Mouse (Mus musculus): ENCODE results near the gene Ust.

Gene Ust

DNA sequence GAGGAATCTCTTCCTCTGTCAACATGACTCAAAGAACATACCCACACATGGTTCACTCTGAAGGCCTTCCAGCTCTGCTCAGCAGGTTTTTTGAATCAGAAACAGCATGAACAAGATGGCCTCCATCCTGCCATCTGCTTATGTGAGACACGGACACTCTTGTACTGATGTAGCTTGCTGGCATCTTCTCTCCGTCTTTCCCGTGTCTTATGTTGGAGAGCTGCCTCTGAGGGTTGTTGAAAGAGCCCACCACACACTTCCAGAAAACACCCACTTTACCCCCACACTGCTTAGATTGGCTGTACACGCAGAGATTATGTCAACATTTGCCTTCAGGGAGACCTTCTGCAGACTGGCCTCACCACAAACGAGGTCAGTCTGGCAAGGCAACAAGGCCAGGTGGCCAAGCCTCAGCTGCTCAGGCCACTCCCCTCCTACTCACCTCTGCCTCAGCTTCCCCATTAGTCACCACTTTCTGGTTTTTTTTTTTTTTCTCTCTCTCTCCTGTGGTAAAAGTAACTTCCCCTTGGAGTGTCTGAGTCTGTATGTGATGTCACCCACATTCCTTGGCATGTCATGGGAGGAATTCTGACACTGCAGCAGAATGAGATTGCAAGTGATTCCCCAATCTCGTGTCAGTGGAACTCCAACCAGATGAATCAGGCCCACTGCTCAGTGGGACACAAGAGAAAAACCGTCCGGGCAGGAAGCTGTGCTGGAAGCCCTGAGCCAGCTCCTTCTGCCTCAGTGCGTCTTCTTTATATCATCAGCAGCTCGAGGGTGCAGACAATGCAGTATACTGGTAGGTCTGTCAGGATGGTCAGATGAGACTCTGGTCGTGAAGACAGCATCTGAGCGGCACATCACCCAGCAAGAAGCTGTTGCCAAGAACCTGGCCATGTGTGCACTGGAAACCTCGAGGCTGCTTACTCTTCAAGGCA is 19.4 kb downstream of the Ust start:
- DNase-seq (ENCODE audit: low read depth): no peak

DNA sequence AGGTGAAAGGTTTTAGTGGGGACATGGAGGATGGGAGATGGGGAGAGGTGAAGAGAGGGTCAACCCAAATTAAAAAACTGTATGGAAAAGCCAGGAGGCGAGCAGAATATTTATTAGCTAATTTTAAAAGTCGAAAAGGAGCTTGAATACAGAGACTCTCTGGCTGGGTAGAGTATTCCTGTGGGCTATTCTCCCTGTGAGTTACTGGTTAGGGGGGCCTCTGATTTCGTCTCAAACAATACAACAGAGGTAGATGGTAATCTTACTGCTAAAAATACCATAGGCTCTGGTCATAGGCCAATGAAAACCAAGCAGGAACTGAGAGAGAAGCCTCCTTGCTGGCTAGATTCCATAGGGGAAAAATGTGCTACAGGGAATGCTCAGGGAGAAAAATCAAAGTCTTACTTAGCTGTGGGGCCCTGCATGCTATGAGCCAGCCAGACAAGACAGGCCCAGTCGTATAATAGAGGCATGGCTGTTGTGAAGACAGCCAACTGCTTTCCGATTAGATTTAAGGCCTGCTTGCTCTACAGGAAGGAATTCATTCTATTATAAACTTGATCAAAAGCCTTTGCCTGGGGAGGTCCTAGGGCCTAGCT is 23.0 kb downstream of the Ust start:
- no peak for DNase-seq (ENCODE audit: low read depth)

DNA sequence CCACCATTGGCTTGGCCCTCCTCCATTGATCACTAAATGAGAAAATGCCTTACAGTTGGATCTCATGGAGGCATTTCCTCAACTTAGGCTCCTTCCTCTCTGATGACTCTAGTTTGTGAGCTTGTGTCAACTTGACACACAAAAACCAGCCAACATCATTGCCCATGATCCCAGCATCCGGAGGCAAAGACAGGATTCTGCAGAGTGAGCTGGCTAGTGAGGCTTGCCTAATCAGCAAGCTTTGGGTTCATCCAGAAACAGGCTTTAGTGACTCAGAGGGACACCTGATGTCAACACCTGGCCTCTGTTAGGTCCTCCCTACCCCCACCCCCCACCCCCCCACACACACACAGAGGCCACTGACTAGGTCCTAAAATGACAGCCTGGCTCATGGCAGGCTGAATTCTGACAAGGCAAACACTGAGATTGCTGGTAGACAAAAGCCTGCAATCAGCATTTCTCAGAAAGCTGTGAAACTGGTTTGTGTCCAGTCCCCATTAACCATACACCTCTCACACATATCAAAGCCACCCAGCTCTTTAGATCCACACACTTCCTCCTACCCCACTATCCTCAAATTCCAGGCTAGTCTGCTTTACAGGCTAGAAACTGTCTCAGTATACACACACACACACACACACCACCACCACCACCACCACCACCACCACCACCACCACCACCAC is 26.6 kb downstream of the Ust start:
- DNase-seq (ENCODE audit: low read depth): no peak

DNA sequence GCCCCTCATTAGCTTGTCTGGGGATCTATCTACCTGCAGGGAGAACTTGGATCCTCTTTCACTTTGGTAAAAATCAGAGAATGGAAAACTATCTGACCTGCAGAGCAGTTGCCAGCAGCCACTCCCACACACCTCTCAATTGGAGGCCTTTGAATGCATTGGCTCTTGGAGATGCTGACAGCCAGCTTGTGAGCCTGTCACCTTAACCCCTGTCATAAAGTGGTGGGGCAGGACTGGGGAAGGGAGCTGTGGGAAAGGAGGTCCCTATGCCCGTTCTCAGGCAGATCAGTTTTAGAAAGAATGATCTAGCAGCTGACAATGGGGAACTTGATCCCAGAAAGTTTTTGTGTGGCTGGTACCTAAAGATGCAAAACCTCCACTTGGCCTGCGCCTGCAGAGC is 31.2 kb downstream of the Ust start:
- DNase-seq (ENCODE audit: low read depth): no peak

DNA sequence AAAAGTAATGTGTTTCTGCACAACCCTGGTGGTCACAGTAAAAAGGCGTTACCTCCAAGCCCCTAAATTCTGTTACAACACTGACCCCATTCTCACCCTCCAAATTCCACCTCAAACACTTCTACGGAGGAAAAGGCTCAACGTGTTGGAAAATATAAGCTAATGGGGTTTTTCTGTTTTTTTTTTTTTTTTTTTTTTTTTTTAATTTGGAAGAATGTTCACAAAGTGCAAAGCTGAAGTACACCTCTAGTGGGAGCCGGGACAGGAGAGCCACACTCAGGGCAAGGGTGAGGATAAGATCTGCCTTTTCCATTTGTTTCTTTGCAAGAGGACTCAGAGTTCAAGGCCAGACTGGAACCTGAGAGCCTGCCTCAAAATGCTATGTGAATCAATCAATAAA is 34.1 kb downstream of the Ust start:
- DNase-seq (ENCODE audit: low read depth): no peak

DNA sequence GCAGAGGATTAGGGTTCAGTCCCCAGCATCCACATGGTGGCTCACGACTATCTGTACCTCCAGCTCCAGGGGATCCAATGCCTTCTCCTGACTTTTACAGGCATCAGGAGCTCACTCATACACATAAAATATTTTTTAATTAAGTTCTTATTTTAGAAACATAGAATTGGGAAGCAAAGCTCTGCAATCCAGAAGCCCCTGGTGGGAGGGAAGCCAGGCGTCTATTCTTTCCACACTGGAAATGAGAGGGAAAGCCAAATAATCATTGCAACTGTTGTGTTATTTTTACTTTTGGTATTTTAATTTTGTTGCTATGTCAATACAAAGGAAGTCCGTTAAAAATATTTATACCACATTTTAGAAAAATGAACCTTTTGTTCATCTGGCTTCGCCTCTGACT is 35.8 kb downstream of the Ust start:
- no peak for DNase-seq (ENCODE audit: low read depth)

DNA sequence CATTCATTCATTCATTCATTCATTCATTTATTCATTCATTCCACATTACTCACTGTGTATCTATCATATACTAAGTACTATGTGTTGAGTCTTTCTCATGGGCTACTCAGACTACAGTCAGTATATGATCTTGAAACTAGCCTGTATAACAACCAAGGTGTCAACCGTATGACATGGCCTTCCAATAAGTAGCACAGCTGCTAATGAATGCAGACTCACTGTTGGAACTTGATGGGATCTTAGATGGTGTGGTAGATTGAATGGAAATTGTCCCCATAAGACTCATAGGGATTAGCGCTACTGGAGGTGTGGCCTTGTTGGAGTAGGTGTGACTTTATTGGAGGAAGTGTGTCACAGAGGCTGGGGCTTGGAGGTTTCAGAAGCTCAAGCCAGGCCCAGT is 38.8 kb downstream of the Ust start:
- no peak for DNase-seq (ENCODE audit: low read depth)

DNA sequence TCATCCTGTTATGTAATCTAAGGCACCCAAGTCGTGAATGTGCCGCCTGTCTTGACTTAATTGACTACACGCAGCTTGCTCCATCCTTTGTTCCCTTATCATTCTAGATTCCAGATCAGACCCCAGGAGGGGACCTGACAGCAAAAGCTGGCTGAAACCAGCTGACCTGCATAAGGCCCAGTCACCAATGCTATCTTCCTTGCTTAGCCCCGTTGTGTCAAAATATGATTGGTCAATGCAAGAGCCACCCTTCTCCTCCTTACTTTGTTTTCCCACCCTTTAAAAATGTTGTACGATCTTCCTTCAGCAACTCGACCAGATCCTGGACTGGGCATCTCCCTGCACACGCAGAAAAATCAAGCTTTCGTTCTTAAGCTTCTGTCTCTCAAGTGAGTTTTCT is 40.7 kb downstream of the Ust start:
- no peak for DNase-seq (ENCODE audit: low read depth)

DNA sequence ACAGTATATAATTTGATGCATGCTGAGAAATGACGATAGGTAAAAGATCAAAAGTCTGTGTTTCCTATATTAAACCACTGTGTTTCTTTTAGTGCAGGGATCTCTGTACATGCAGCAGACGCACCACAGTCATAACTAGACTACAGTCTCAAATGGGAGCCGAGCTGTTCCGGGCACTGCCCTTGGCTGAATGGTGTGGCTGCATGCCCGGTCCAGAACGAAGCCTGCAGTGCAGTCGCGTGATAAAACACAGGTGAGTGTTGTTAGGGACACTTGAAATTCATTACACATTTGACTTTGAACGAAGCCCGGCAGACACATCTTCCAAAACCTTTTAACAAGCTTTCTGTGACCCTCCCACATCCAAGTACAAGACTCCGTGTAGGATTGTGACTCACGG is 46.6 kb downstream of the Ust start:
- DNase-seq (ENCODE audit: low read depth): no peak

DNA sequence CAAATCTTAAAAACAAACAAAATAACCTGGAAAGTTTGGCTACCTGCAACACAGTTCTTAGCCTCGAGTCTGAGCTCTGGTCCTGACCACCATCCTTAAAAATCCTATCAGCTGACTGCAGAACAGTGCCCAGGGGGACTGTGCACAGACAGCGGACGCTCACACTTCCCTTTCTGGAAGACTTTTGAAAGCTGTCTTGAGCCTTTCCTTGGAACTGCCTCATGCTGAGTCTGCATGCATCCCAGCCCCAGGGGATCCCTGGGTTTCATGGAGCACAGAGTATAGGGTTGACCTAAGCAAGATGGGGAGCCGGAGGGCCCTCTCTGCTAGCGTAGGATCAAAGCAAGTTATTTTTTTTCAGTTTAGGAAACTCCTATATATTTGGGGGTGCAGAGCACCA is 47.6 kb downstream of the Ust start:
- DNase-seq (ENCODE audit: low read depth): no peak

DNA sequence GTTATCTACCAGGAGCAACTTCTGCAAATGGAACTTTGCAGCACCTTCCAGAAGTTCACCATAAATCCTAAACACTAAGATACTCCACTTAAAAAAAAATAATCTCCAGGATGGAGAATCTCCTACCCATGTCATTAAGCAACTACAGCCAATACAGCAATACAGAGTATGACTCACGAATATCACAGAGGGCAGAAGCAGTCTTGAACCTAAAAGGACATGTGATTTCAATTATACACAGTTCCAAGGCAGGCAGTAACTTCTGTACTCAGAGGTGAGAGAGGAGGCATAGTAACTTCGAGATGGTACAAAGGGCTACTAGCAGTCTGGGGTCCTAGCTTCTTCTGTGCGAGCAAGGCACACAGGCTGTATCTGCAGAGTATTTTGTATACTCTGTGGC is 49.1 kb downstream of the Ust start:
- no peak for DNase-seq (ENCODE audit: low read depth)

DNA sequence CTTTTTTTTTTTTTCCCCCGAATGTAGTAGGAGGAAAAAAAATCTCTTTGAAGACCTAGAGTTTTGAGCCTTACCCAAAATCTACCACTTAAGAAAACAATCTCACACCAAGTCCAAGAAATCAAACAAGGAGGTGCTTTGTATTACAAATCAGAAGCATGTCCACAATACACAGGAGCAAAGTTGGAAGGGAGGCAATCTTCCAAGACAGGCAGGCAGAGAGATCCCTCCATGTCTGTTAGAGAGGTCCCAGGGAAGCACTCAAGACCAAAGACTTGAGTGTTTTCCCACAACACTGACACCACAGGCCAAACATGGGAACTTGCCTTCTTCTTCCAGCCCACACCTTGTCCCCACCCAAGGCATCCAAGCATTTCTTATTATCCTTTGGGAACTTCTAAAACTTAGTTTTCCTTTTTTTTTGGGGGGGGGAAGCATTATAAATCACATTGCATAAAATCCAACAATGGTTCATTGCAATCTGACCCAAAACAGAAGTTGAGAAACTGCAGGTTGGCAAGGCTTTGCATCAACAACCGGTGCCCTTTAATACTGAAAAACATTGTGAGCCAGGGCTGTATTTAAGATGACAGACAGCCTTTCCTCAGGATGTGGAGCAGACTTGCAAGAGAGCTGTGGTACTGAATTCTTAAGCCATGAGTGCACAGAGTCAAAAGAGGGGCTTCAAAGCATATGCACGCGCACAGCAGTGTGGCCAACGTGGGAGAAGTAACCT is 49.8 kb downstream of the Ust start:
- DNase-seq (ENCODE audit: low read depth): no peak

DNA sequence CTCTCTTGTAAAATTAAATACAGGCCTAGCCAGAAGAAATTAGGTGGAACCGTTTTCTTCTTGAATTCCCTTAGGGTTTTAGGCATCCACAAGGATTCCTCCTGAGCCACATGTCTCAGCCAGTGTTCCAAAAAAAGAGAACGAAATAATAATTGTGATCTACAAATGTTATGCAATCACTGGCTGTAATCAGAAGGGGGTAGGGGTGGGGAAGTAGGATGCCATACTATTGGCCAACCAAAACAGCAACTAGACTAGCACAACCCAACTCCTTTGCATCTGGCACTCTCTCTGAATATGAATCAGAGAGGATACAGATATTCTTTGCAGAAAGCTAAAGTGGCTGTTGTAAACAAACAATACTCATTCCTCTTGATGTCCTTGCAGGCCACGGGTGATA is 52.7 kb downstream of the Ust start:
- DNase-seq (ENCODE audit: low read depth): no peak

DNA sequence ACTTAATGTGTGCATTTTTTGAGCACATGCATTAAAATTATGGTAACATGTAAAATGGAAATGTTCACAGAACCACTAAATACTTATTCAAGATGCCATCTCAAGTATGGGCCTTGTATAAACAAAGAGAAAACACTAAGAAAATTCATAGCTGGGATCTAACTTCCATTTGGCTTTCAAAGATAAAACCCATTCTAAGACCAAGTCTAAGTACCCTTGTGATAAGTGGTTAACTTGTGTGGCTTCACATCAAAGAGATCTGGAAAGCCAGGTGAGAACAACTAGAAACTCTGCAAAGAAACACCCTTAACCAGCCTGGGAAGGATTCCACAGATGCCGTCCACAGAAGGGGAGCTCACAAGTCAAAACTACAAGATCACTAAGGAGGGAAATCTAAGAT is 53.4 kb downstream of the Ust start:
- DNase-seq (ENCODE audit: low read depth): no peak

DNA sequence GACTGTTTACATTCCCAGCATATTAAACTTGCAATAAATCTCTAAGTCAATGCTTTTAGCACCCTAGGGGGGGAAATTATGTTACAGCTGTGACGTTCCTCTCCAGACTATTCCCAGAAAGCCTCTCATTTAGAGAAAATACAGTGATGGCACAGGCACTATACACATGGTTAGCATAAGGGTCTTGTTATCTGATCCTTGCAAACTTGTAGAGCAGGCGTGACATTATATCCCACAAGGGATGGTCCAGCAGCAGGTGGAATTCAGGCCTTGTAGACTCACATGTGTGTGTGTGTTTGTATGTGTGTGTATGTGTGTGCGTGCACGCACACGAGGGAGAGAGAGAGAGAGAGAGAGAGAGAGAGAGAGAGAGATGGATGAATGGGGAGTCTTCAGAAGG is 57.3 kb downstream of the Ust start:
- no peak for DNase-seq (ENCODE audit: low read depth)

DNA sequence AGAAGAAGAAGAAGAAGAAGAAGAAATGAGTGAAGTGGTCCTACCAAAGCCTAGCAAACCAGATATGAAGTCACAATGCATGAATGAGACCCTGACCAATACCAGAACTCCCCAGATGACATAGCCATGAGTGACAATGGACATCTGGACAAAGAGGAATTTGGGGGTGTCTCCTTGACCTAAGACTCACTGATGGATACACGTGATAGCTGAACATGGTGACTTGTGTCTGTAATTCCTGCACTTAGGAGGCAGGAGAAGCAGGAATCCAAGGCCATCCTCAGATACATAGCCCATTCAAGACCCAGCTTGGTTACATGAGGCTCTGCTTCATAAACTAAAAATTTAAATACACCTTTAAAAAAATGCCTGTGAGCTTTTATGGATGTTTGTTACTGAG is 63.9 kb downstream of the Ust start:
- no peak for DNase-seq (ENCODE audit: low read depth)

DNA sequence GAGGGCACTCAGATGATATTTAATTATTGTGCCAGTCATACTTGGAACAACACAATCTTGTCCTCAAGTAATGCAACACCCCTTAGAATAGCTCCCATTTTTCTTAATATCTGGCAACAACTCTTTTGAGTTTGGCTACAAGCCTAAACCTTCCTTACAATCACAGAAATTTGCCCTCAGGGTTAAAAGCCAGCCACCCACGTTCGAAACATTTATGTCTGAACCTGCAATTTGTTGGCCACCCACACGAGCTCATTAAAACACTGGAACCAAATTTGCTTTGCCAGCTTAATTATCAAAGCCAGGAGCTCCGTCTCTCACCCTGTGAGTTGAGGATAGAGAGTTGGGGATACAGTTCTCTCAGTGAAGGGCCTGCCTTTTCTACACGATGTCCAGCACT is 70.9 kb downstream of the Ust start:
- no peak for DNase-seq (ENCODE audit: low read depth)

DNA sequence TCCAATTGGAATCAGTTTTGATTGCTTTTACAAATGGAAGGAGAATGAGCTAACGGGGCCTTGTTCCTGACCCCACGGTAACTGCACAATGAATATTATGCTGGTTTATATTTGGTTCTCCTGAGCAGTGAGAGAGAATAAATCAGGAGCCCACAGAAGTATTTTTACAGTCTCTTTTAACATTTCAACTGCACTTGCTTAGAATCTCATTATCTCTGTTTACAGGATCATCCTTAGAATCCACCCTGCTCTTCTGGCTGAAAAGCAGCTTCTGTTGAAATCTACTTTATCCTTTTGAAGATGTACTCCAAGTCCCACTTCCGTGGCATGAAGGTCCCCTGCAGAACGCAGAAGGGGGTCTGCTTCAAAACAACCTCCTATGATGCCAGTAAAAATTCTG is 71.7 kb downstream of the Ust start:
- no peak for DNase-seq (ENCODE audit: low read depth)

DNA sequence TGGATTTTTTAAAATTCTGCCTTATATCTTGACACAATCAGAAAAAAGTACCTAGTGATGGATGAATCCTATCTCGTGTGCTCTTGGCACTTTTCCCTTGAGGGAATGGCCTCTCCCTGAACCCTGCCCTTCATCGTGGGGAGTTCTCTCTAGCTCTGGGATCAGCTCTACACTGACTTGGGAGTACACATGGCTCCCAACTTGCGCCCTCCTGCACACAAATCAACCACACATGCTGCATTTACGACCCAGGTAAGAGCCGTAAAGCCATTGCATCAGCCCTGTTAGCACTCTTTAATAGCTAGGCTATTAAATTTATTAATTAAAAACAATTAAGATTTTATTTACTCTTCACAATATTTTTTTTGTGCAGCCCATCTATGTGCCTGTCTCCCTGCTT is 74.6 kb downstream of the Ust start:
- no peak for DNase-seq (ENCODE audit: low read depth)

DNA sequence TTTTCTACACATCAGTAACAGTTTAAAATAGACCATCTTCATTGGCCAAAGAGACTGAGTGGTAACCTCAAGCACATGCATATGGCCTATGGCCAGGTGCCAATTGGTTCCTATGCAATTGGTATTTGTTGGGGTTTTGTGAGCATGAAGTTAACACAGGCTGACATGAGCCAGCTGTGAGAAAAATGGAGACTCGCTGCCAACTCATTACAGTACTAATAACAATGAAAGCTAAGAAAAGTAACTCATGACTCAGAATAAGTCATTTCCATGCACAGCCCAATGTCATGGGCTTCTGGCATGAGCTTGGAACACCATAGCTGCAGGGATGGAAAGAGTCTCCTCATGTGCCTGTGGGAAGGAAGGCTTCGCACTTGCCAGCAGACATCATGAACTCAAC is 86.8 kb downstream of the Ust start:
- no peak for DNase-seq (ENCODE audit: low read depth)

DNA sequence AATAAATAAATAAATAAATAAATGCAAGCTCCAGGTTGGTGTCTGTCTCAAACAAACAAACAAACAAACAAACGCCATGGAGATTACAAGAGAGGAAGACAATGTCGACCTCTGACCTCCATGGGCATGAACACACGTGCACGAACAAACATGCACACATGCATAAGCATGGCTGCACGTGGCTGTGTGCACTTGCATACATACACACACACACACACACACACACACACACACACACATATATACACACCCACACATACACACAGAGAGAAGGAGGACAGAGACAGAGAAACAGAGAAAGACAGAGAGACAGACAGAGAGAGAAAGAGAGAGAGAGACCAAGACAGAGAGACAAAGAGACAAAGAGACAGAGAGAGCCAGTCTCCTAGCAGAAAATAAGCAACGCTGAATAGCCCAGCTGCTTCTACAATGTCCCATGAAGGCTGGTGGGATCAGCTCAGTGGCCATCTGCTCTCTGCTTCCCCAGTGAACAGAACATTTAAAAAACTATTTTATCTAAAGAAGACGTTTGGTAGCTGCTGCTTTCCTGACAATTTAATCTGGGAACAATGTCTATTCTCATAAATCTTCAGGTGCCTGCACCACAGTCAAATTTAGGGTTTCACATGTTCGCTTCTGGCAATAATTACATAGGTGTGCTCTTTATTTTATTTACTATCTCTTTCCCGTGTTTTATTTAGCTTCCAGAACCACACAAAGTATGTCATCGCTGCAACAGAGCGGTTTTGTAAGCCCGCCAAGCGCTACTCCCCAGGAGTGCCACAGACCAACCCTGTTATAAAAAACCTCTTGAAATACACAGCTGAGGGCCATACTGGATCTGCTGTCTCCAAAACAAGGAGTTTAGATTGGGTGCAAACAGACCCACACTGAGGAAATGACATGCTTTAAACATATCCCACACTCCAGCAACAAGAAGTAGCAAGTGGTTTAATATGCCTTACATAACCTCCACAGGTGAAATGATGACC is 89.5 kb downstream of the Ust start:
- no peak for DNase-seq (ENCODE audit: low read depth)

All from naive thymus-derived CD4-positive, alpha-beta T cell, adult 2 months (primary cell).